Mouse (Mus musculus) 416B (cell line): ENCODE measurements around the gene Bcas2.

Source experiments
- DNase-seq: peaks from one replicate; pipeline ENCODE4 v3.0.0; 2011; ENCODE audit warnings: low read depth

Gene Bcas2

DNA sequence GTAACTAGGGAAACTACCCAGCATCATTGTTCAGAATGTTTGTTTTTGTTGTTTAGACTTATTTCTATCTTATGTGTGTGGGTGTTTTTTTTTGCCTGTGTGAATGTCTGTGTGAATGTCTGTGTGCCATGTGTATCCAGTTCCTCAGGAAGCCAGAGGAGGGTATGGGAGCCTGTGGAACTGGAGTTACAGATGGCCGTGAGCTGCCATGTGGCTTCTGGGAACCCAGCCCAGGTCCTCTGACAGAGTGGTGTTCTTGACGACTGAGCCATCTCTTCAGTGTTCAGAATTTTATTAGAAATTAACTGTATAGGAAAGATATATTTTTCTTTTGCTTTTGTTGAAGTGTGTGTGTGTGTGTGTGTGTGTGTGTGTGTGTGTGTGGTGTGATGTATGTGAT lies 50.0 kb downstream of the Bcas2 start:
- no peak for DNase-seq

DNA sequence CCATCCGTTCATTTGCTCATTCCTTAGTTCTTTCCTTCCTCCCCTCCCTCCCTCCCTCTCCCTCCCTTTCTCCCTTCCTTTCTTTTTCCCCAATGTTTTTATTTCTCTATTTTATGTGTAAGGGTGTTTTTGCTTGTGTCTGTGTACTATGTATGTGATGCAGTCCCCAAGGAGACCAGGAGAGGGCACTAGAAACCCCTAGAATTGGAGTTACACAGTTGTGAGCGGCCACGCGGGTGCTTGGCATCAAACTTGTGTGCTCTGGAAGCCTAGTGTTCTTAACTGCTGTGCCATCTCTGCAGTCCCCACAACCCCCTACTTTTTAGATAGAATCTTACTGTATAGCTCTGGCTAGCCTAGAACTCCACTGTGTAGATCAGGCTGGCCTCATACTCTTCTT lies 52.3 kb downstream of the Bcas2 start:
- DNase-seq = peak; percentile 68

DNA sequence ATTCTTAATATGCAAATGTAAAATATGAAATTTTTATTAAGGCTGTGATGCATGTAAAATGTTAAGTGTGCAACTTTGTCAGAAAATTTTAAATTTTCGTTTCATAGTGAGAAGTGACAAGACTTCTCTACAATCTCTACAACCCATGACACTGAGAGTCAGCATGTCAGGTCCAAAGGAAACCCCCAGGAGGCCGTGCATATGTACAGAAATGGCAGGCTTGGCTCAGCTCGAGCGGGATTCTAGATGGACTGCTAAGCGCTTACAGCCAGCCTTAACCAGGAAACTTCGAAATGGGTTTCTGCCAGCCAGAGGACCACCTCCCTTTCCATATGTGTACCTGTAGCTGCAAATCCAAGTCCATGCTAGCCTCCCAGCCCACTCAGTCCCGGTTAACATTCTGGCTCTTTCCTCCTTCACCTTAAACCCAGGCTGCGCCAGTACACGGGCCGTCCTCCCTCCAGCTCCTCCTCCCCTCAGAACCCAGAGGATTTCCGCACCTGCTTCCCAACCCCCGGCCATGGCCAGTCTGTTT lies 52.8 kb downstream of the Bcas2 start:
- no peak for DNase-seq

DNA sequence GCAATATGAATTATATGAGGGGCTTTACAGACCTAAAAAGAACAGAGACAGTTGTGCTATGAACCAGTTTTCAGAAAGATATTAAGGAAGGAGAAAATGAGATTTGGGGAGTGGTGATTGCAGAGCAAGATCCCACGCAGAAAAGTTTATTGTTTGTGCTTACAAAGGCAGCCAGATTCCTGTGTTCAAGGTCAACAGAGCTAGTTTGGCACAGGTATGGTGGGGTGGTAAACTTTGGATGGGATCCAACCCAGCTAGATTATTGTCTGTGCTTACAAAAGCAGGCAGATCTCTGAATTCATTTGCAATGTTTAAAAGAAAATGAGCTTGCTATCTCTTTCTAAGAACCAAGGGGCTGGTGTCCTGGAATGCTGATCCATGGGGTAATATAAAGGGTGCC lies 56.3 kb downstream of the Bcas2 start:
- DNase-seq = no peak
